Mouse (Mus musculus) layer of hippocampus, adult 2 months (tissue): ENCODE measurements around the gene Etnppl. TPM values are rescaled to one million over a fixed set of nuclear protein-coding genes. Genes with fewer than 3 reads are reported as not detected.

ENCODE experiments used
- DNase-seq, 2 experiments: peaks; one replicate each; pipeline ENCODE4 v3.0.0; 2022; ENCODE audit warnings: low spot score in 2 of 2
- H3K27ac ChIP-seq: fragments of 200-600 bp; 2 replicates; pipeline ENCODE4 v1.8.1; 2022
- H3K4me3 ChIP-seq: fragments of 200-600 bp; 2 replicates; pipeline ENCODE4 v1.8.1; 2022; ENCODE audit warnings: mild to moderate bottlenecking
- CTCF ChIP-seq: fragments of 200-600 bp; conservative IDR thresholded peaks from 2 replicates; pipeline ENCODE4 v1.8.1; 2022; ENCODE audit warnings: antibody characterized with exemption, mild to moderate bottlenecking, moderate library complexity
- total RNA-seq, 2 experiments: library from RNA; stranded (reverse); gene quantifications; 2 replicates each; pipeline ENCODE4 v1.2.3; 2021

Gene Etnppl
- total RNA-seq, 2 experiments from 2014 or later, result 8.1 to 8.4 TPM

DNA sequence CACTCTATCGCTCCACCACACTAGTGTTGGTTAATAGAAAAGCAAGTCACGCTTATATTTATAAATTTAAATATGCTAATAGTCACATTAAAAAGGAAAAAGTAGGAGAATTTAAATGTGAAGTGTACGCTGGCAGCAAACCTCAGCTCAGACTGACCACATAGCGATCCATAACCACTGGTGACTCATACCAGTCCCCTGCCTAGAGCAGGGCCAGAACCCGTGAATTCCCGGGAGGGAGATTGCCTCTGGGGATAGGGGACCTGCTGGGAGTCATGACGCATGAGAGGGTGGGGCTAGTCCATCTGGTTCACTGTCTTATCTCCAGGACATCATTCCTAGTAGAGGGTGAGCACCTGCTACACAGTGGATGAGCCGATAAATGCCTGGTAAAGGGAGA lies 1.6 kb upstream of the Etnppl start:
- TF ChIP-seq CTCF, result no peak
- Histone ChIP-seq H3K4me3 (no peak overlapping the region), H3K27ac (no peak overlapping the region)
- no peak for DNase-seq

DNA sequence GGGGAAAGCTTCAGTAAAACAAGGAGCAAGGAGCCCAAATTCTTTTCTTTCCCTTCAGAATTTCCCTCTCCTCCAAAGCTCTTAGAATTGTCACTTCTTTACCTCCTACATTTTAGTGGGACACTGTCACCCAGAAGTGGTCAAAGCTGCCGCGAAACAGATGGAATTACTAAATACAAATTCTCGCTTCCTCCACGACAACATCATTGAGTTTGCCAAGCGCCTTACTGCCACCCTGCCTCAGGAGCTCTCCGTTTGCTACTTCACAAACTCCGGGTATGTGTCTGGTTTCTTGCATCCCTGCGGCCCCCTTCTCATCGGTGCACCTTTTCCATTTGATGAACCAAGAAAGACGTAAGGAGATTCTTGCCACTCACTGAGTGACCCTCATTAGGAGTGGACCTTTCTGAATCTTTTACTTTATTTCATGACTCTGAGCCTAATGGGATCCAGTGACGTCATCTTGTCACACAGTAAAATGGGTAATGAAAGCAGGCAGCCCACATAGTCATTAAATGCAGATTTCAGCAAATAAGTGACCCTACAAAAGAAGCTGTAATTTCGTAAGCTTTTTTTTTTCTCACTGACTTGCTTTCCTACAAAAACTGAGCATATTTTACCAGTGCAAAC lies 3.4 kb downstream of the Etnppl start:
- H3K4me3 ChIP-seq, result no peak overlapping the region
- no peak for DNase-seq

DNA sequence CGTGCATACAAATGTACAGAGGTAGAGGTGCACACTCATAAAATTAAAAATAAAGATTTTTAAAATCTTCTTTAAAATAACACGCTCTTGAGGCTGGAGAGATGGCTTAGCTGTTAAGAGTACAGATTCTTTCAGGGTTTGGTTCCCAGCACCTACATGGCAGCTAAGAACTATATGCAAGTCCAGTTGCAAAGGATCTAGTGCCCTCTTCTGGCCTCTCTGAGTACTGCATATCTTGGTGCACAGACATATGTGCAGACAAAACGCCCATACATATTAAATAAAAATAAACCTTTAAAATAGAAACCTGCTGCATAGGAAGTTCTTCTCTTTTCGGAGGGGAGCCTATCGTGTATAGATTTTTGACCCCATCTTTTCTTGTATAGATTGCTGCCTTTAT lies 11.1 kb downstream of the Etnppl start:
- DNase-seq, result no peak
- peak; percentile 53 for TF ChIP-seq CTCF
- no peak overlapping the region for H3K4me3 ChIP-seq
- H3K27ac ChIP-seq, result no peak overlapping the region

More for the DNA sequence above, 3.4 kb downstream of the Etnppl start:
- no peak for TF ChIP-seq CTCF
- no peak overlapping the region for H3K27ac ChIP-seq

DNA sequence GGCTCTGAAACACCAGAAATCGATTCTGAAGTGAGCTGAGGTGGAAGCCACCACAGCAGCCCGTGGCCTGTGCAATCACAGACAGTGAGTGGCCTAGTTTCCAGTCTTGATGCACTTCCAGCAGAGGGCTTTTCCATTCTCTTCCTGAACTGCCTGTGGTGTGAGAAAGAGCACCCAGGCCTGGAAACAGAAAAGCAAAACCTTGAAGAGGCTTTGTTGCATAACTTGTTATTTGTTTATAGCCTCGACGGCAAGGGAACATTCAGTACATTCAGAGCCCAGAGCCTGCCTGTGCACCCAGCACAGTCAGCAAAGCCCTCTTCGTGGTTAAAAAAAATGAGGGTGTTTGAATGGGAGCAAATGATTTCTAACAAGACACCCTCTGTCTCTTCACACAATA lies 16.6 kb downstream of the Etnppl start:
- peak overlapping the region; percentile 62; the same call in 1 of the 2 replicates for H3K27ac ChIP-seq
- 0 out of 2 replicates have a peak, but pooled peaks have one; percentile 19 for TF ChIP-seq CTCF
- peak in 1 of 2 experiments; percentile 20 for DNase-seq
- H3K4me3 ChIP-seq, result no peak overlapping the region

DNA sequence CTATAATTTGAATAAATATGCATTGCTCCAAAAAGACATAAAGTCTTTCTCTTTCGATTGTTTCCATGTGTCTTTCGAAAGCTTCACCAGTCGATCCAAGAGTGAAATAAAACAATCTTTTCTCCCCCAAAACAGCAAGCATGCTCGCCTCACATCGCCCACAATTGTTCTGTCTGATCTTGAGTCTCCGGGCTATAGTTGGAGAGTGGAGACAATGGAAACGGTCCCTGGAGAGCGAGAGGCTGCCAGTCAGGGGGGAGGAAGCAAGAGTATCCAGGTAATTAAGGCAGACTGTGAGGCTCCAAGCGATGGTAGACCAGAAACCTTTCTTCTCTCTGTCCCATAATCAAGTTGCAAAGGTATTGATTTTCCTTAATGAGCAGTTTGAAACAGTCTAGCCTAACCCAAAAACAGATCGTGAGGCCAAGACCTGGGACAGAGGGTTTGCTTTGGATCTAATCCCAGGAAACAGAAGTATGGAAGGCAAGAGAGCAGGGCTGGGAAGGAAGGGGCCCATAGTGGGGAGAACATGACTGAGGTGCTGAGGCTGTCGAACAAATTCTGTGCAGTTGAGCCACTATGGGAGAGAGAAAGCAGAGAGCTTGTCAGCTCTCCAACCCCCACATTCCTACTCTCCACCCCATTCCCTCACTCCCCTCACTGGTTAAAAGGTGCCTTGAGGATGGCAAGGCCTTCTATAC lies 29.0 kb downstream of the Etnppl start:
- TF ChIP-seq CTCF, result no peak
- Histone ChIP-seq H3K4me3 (no peak overlapping the region), H3K27ac (no peak overlapping the region)
- no peak for DNase-seq

DNA sequence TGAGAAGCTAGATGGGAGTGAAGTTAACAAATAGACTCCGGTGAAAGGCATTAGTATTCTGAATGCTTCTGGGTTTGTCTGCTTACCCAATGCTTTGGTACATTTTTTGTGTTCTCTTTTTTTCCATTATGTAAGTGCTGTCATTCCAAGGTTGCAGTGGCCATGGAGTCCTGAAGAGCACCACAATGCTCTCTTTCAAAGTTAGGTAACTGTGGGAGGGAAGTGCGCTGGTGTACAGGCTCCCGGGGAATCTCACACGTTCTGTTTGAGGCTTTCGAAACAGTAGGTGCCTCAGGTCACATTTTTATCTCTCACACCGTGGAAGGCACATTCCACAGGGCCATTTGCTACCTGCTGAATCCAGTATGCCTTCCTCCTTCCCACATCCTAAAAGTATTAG lies 32.3 kb downstream of the Etnppl start:
- no peak for DNase-seq
- TF ChIP-seq CTCF, result no peak
- H3K27ac ChIP-seq, result no peak overlapping the region
- no peak overlapping the region for H3K4me3 ChIP-seq

DNA sequence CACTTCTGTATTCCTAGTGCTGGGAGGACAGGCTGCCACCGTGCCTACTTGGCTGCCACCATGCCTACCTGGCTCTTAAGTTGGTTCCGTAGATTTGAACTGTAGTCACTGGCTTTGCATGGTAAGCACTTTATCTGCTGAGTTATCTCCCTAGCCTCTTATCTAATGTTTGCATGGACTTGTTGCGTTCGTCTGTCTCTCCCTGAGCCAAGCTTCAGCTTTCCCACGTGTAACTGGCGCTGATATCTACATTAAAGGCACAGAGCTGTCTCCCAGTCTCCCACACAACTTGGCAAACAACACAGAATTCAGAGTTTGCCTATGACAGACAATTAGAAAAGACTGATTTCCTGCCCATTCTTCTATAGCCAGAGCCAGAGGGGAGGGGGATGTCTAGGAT lies 43.4 kb downstream of the Etnppl start:
- Histone ChIP-seq H3K27ac (no peak overlapping the region), H3K4me3 (no peak overlapping the region)
- DNase-seq, result peak in 1 of 2 experiments; percentile 38
- TF ChIP-seq CTCF, result no peak

DNA sequence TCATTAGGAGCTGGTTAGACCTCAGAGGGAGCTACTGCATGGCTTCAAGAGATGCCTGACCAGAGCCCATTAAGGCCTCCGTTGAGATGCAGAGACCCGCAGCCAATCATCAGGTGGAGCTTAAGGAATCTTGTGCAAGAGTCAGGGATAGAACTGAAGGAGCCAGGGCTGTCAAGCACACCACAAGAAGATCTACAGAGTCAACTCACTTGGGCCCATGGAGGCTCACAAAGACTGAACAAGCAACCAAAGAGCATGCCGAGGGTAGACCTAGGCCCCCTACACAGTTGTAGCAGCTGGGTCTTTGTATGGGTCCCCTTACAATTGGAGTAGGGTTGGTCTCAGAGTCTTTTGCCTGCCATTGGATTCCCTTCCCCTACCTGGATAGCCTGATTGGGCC lies 45.2 kb downstream of the Etnppl start:
- no peak overlapping the region for H3K27ac ChIP-seq
- DNase-seq, result no peak
- H3K4me3 ChIP-seq, result no peak overlapping the region
- no peak for TF ChIP-seq CTCF

DNA sequence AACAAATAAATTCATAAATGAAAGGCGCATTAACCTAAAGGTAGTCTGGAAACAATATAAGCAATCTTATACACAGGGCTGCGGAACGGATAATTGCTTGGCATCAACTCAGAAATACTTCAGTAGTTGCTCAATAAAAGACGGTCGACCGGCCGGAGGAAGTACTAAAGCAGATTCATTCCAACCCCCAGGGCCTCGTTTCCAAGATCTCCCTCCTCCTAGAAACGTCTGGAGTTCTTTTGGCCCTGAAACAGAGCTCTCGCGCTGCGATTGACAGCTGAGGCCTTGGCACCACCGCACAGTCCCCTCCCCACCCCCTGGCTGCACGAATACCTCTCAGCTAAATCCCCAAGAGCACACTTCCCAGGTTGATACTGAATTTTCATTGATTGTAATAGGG lies 54.0 kb downstream of the Etnppl start:
- TF ChIP-seq CTCF, result no peak
- H3K4me3 ChIP-seq, result no peak overlapping the region
- no peak overlapping the region for H3K27ac ChIP-seq
- no peak for DNase-seq

DNA sequence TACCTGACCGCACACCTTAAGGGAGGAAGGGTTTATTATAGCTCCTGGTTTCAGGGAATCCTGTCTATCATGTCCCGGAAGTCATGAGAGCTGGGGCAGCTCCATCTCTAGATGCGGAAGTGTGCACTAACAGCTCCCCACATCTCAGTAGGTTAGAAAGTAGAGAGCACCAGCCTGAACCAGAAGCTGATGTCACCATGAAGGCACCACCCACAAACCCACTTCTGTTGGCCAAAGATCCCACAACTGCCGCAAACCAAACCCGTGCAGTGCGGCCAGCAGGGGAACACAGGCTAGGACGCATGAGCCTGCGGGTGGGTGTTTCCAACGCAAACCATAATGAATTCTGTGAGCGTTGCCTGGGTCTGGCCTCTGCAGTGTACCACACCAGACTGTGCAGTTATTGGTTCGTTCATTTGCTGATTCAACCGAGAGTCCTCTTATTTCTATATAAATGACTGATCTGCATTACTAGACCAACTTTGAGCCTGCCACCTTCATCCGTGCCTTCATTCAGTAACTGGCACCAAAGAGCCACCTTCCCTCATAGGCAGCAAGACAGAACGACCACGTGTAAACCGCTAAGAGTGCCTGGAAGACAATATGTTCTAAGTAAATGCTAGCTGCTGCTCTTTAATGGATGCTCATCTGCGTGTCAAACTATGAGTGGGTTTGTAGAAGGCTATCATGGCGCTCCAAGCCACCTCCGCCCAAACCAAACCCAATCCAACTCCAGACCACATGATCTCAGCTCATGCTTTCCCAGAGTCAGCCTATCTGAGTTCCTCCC lies 60.6 kb downstream of the Etnppl start:
- no peak for DNase-seq
- Histone ChIP-seq H3K27ac (no peak overlapping the region), H3K4me3 (no peak overlapping the region)
- TF ChIP-seq CTCF, result no peak

DNA sequence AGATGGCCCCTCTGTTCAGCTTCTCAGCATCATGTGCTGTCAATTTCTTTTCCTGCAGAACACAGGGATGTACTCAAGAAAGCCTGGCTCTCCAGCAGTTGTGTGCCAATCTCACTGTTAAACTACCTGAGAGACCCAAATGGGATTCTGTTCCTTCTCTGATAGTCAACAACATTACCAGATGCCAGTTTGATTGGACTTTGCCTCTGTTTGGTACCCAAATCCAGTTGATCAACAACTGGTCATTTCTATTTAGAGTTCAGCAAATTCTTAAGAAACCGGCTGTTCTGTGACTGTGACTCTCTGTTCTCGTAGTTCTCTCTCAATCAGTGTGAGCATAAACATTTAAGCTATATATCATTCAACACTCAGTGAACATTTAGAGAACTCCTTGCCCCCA lies 64.0 kb downstream of the Etnppl start:
- no peak for TF ChIP-seq CTCF
- Histone ChIP-seq H3K27ac (no peak overlapping the region), H3K4me3 (no peak overlapping the region)
- no peak for DNase-seq

DNA sequence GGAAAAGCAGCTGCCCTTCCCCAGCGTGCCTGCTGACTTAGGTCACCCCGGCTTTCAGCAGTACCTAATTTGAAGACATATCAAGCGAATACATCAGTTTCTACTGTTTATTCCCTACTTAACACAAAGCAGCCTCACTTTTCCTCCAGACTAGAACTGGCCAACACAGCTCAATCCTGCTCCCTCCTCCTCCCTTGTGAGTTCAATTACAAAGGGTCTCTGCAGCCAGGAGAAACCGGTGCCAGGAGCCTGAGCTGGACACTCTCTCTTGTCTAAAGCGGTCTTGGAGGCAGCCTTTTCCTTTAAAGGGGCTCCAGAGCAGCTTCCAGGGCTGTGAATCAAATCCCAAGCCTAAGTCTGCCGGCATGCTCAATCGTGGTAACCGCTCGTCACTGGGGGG lies 64.9 kb downstream of the Etnppl start:
- Histone ChIP-seq H3K27ac (no peak overlapping the region), H3K4me3 (no peak overlapping the region)
- TF ChIP-seq CTCF, result no peak
- no peak for DNase-seq

DNA sequence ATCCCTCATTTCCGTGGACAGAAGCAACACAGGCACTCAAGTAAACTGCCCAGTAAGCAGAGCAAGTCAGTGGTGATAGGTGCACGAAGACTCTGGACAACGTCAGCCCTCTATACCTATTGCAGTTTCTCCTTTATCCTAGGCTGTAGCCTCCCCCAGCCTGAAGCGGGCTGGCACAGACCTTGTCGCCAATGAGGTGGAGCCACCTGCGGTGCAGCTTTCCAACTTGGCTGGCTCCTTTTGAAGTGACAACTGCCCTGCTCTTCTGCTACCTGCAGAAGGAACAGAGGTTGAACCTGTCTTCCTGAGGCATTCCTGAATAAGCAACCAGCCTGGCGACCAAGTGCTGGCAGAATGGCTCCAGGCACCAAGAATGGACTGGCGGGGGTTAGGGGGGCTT lies 66.6 kb downstream of the Etnppl start:
- H3K4me3 ChIP-seq, result no peak overlapping the region
- TF ChIP-seq CTCF, result no peak
- no peak for DNase-seq
- no peak overlapping the region for H3K27ac ChIP-seq
